Mouse (Mus musculus) adrenal gland, adult 2 months (tissue): ENCODE measurements around the gene Car5a. TPM values are rescaled to one million over a fixed set of nuclear protein-coding genes. Genes with fewer than 3 reads are reported as not detected.
A peak's percentile ranks its signal among the peaks of the same experiment; 100 is the strongest.

ENCODE experiments used
- DNase-seq: peaks from one replicate; pipeline ENCODE4 v3.0.0; 2021
- long read RNA-seq: library from polyadenylated mRNA; stranded (forward); transcript quantifications from one replicate; pipeline ENCODE4 v2.0.0, GENCODE M21; 2021
- polyA plus RNA-seq: library from polyadenylated mRNA; depleted of rRNA; stranded (reverse); fragments of >200 nt; gene quantifications from 2 replicates; pipeline ENCODE4 v1.2.3, GENCODE M21; 2012; rRNA removed
- total RNA-seq, 2 experiments: library from RNA; stranded (reverse); gene quantifications; 2 replicates each; pipeline ENCODE4 v1.2.3; 2021

Car5a gene
- under 1 TPM in 1 of 2 experiments, not detected in 1; 0.69 TPM for total RNA-seq
- 0.12 TPM in 1 of 2 replicates, not detected in the other for polyA plus RNA-seq
- long read RNA-seq: 0 reads

DNA sequence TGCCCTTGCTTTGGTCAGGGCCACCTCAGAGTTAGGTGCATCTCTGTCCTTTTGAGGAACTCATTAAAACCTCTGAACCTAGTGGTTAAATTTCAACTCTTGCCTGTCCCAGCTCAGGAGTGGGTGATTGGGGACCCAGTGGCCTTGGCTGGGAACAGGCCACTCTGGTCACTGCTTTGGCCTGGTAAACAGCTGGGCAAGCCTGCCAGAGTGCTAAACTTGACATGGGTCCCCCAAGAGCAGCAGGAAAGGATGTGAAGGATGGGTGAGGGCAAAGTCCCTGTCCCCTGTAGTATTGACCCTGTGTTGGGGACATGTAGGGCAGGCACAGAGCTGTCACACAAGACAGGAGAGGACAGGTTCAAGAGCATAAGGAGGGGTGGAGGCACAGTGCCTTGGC is at the start of gene Car5a:
TSS of gene Car5a (minus strand) at position 74 of the 400 bp plus-strand sequence.
- no peak for DNase-seq

DNA sequence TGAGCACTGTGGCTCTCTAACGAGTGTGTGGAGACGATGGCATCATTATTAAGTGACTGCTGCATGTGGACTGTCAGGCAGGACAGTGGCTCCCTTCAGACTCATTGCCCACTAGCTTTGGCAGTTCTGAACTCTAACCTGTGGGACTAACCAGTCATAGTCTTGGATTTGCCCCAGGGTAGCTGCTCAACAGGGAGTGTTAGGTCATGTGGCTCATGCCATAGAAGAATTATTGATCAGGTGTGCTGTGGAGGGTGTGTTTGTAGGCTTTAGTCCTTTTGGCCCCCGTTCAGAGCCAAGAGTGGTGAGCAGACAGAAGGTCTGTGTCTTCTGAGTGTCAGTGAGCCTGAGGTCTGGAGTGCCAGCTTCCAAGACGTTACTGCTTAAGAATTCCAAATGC is 48.2 kb upstream of the Car5a start:
- DNase-seq: no peak

DNA sequence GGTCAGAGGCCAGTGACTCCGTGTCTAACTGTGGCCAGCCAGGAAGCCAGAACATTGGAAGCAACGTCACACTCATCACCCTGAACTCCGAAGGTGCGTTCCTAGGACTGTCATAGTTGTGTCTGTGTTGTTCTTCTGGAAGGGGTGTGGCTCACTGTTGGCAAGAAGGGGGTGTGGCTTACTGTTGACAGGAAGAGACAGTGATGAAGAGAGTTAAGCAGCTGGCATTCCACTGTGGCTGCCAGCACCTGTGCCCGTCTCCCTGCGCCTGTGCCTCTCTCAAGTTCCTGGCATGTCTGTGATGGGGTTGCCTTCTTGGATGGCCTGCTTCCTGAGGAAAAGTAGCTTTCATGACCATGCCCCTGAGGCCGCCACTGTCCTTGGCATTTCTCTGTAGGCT is 46.9 kb upstream of the Car5a start:
- DNase-seq: peak; percentile 34

DNA sequence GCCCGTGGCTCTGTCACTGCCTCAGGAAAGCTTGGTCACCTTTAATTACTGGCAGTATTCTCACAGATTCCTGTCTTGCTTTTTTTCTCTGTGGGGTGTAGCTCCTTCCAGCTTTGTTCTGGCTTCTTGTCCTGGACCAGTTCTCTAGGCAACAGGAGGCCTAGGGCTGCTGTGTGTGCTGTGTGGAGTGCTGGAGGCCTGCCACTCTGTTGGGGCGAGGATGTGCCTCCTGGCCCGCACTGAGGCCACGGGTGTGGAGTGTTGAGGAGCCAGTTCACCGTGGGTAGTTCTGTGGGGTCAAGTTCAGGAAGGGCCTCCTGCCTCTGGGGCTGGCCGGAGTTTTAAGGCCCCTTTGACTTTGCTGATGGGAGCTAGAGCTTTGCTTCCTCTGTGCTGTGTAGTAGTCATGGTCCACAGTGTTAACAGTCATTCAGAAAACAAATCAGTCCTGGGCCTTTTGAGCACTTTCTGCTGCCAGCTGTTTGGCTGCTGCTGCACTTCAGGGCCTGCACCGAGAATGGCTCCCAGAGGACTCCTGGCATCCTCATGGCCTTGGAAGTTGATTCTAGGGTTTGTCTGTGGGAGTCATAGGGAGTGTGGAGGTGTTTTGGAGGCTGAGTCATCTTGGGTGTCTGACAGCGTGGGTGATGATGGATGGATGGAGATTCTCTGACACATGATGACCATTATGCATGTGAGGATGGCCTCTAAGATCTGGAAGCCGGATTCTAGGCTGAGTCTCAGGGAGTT is 46.0 kb upstream of the Car5a start:
- DNase-seq: peak; percentile 79

DNA sequence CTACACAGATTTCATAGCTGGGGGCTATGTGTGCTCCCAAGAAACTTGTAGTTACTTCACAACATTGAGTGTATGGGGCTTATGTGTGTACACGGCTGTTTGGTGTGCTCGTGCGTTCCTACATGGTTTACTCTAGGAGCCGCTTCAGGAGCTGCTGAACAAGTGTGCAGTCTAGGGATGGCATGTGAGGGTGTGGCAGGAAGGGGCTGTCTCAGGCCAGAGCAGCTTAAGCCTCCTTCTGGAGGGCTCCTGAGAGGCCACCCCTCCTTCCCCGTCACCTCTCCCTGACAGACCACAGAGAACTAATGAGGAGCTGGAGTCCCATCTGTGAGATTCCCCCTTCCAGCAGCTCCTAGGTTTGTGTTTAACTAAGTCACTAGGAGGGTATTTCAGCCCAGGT is 43.2 kb upstream of the Car5a start:
- DNase-seq: no peak

DNA sequence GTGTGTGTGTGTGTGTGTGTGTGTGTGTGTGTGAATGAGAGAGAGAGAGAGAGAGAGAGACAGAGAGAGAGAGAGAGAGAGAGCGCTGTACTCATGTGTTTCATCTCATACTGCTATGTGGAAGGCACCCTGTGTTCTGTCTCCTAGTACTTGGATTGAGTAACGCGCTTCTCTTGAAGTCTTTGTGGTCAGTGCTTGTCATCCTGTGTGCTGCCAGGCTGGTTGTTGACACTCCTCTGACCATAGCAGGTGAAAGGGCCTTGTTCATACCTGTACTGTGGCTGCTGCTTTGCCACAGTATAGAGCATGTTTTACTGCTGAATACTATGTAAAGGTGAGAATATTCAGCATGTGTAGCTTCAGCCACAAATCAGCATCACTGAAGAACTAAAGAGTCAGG is 41.0 kb upstream of the Car5a start:
- no peak for DNase-seq

DNA sequence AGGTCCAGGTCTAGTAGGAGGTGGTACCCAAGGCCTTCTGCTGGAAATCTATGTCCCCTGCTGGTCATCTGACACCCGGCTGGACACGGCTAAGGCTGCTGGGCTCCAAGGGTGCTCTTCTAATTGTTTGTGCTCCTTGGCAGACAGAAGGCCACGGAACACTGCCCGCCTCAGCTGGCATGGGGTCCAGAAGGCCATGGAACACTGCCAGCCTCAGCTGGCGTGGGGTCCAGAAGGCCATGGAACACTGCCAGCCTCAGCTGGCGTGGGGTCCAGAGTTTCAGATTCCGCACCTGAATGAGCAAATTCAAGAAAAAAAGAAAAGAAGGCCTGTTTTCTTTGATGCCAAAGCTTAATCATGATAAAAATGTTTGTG is 36.8 kb upstream of the Car5a start:
- peak; percentile 64 for DNase-seq

DNA sequence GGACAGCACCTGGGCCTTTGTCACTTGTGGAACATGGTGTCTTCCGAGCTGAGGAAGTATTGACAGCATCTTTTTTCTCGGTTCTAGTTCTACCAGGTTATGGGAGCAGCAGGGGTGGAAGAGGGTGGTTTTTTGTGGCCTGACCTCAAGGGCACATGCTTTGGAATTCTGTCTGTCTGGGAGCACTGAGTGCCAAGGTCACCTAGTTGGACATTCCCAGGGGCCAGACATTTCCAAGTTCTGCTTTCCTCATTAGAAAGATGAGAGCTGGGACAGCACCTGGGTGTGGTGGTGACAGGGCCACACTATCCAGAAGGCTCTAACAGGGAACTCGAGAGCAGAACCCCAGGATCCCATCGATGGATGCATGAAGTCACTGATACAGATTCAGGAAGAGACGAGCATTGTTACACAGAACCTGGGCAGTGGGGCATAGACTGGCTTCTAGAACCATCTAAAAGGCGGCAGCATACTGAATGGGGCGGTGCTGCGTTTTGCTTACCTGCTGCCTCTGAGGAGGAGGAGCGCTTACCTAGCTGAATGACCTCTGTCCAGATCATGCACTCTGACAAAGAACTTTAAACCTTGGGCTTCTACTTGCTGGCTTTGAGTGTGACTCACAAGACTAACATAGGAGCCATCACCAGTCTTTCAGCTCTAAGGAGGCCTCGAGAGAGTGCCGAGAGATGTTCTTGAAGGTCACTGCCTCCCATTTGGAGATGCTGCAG is 36.3 kb upstream of the Car5a start:
- DNase-seq: no peak

DNA sequence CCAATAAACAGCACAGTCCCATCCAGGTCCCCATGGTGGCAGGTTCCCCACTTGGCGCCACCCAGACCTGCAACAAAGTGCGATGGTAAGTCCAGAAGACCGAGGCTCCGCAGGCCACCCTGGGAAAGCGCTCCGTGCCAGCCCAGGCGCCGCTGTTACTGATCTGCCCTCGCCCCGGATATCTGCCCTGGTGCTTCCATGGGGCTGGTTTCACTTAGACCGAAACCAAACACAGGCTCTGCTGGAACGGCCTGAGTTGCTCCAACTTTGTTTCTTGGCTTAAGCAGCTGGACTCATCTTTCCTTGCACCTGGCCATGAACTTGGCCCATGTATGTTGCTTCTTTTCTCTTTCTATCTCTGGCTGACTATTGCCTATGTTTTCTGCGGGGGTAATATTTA is 34.0 kb upstream of the Car5a start:
- DNase-seq: no peak

DNA sequence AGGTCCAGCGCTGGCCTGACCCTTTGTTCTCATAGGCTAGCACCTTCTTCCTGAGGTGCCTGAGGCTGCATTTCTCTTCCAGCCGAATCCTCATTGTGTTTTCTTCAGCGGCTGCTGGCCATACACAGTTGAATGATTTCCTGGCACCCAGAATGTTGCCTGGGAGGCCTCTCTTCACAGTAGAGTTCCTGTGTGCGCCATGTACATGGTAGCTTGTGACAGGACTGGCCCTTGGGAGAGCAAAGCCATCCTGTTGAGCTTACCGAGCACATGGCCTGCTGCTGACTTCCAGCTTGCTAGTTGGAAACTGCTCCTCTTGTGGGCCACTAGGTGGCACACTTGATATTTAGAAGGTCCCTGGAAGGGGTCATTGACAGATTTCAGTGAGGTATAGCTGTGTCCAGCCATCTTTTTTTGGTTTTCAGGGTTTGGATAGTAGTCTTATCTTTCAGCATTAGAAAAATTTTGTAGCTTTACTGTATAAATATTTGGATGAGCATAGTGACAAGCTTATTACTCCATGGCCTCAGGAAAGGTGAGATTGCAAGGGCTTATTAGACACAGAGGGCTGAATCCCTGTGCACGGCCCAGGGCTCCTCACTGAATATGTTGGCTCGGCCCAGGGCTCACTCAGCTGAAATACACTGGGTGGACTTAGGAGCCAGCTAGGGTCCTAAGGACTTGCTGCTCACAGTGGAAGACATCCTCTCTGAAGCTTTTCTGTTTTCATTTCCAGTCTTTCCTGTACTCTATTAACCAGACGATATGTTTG is 33.3 kb upstream of the Car5a start:
- no peak for DNase-seq

DNA sequence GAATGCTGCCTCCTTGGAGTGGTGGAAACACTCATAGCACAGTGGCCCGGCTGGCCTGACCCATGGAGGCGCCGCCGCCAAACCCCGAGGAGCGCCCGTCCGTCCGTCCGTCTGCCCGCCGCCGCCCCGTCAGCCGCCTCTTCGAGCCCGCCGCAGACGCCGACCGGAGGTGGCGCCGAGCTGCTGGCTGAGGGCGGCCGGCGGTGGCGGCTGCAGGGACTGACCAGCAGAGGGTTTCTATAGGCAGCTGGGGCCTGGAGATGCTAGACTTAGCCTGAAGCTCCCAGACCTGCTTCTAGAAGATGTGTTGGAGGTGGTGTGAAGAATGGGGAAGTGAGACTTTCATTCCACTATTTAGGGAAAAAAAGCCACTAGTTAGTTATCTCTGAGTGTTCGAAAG is 29.2 kb upstream of the Car5a start:
- no peak for DNase-seq

DNA sequence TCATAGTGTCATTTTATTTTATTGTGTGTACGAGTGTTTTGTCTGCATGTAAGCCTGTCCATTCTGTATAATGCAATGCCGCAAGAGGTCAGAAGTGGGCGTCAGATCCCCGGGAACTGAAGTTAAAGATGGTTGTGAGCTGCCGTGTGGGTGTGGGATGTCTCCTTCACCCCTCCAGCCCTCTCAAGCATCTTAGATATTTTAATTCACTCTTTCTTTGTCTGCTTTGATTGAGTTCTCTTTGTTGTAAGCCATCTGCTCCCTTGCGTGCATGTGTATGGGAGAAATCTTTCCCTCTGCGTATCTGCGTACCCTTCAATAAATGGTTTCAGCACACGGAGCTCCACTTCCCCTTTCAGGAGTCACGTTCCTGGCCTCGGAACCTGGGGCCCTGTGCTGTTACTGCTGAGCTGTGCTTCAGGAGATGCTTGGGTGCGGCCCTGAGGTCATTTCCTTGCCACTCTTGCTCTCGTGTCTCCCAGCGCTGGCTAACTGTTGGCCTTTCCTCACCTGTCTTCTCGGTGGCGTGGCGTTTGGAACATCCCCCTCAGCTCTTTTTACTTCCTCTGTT is 26.9 kb upstream of the Car5a start:
- no peak for DNase-seq

DNA sequence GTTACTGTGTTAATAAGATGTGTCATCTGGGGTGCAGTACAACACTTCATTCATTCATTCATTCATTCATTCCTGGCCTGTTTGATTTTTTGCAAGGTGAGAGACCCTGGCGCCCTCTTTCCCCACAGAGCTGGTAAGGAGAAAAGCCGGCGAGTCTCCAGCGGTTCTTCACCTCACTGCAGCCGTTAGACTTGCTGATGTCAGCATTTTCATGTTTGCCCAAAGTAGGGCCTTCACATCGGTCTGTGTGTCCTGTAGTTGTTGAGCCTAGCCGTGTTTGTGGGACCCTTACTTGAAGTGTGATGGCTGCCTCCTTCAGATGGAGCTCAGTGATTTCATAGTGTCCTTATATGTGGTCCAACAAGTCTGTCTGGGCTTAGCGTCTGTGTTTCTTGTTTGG is 25.5 kb upstream of the Car5a start:
- DNase-seq: no peak

DNA sequence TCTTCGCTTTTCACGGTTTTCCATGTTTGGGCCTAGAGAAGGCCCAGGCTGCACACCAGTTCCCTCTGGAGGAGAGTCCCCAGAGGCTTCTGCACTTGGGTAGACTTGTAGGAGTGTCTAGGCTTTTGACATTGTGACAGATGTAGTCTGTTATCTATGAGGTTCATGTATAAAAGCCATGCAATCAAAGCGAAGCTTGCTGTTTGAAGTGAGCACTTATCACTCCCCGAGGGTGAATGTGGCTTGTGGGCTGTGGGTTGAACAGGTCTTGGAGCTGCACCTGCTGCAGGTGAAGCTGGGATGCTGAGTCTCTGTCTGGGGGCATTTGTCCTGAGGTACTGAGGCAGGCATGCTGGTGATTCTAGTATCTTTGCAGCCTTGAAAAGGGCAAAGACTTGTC is 23.8 kb upstream of the Car5a start:
- no peak for DNase-seq

DNA sequence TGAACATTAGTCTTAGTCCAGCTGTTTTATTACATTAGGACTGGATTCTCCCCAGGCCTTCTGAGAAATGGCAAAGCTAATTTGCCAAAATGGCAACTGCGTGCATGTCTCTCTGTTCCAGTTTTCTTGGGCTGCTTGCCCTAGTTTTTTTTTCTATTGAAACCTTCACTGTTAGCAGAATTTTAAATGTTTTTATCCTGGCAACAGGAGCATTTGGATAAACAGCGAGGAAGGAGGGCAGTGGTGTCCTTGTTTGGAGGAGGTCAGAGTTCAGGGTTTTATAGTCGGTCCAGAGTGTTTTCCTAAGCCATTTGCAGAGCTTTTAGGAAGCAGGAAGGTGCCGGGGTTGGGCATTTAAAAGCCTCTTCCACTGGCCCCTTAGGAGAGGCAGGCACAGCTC is 23.3 kb upstream of the Car5a start:
- peak; percentile 47 for DNase-seq

DNA sequence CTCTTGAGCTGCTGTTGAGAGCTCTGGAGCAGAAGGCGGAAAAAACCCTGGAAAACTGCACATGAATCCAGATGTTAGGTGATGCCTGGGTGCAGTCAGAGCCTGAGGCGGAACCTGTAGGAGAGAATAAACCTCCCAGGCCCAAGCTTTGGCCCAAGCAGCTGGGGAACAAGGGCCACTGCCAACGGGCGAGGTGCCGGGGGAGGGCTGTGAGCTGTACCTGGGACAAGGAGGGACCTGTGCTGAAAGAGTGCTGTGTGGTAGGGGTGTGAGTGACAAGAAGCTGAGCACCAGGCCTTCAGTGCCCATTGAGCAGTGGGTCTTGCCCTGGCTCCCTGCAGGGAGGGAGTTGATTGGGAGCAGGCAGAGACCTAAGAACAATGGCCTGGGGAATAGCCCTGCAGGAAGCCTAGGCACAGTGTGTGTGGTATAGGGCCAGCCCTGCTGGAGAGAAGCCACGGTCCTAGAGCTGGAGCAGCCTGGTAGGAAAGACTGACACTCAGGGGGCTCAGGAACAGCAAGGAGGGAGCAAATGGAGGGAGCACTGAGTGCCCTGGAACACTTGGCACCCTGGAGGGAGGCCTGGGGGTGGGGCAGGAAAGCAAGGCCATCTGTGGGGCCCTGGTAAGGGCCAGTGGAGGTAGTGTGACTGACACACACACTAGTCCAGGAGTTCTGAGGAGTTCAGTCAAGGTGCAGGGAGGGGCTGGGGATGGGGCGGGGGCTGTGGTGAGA is 22.2 kb upstream of the Car5a start:
- DNase-seq: peak; percentile 56

DNA sequence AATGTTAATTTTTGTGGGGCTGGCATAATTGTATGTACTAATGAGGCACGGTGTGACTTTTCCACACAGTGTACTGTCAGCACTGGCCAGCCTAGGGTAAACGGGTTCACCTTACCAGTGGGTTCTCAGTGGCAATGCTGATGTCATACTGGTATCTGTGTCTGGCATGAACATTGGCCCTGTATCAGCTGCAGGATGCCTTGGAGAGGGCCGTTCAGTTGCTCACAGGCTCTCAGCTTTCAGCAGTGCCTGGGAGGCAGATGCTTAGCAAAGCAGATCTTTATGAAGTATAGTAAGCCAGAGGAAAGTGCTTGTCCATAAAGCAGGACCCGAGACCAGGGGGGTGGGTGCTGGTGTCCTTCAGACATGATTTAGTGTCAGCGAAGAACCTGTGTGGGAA is 21.4 kb upstream of the Car5a start:
- no peak for DNase-seq

DNA sequence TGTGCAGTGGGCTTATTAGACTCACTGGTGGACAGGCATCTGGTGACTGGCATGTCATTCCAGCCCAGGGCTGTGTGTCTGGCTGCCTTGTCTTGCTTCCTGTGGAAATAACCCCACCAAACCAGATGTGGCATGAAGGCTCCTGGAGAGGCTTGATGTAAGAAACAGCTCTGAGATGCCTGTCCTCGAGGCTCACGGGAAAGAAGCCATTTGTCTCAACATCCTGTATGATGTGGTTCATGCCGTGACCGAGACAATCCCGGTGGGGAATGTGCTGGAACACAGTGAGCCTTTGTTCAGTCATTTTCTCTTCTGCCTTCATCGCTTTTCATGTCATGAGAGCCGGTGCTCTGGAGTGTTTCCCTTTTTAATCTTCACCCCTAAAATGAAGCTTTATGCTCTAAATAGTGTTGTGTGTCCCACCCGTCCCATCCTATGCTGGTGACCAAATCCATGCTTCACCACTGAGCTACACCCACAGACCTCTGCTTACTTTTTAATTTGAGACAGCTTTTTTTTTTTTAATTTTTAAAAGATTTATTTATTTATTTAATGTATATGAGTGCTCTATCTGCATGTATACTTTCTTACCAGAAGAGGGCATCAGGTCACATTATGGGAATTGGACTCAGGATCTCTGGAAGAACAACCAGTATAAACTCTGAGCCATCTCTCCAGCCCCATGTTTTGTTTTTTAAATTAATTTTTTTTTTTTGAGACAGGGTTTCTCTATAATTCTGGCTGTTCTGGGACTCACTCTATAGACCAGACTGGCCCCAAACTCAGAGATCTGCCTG is 20.2 kb upstream of the Car5a start:
- no peak for DNase-seq

DNA sequence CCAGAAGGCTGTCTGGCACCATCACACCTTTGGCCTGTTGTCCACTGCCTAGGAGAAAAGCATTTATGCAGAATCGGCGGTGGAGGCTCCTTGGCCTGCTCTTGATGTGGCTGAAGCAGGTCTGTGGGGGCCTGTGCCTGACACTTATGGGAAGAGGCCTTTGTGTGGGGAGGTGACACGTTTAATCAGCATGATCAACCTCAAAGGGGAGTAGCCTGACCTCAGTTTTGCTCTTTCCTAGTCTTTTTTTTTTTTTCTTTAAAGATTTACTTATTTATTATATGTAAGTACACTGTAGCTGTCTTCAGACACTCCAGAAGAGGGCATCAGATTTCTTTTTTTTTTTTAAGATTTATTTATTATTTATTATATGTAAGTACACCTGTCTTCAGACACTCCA is 18.2 kb upstream of the Car5a start:
- no peak for DNase-seq

DNA sequence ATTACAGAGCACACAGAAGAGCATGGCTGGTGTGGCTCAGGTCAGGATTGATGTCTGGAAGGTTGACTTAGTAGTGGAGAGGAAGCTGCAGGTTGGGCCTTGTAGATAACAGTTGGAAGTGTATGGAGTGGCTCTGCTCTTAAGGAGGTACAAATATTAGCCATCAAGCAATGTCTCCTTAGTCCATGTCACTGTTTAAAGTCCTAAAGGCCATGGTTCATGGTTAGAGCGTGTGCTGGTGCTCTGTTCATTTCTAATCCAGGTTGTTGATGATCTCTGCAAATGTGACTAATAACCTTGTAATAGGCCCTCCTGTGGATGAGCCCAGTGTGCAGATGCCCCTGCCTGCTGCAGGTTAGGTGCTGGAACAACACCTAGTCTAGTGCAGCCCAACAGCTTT is 13.7 kb upstream of the Car5a start:
- DNase-seq: no peak
